Mouse (Mus musculus) hindbrain, embryonic 14.5 days (tissue): ENCODE results near the gene 4930519P11Rik. TPM values are rescaled to one million over a fixed set of nuclear protein-coding genes. Genes with fewer than 3 reads are reported as not detected.
A peak's percentile ranks its signal among the peaks of the same experiment; 100 is the strongest.

ENCODE experiments used
- ATAC-seq: fragments of 200-750 bp; cut with Nextera tagmentation; 2 replicates; pipeline ENCODE4 v1.8.0; 2017; ENCODE audit warnings: moderate number of reproducible peaks, mild to moderate bottlenecking, moderate TSS enrichment, moderate library complexity; ENCODE audit not compliant: low FRiP score
- DNase-seq: peaks from one replicate; pipeline ENCODE4 v3.0.0-alpha.2; 2015; ENCODE audit warnings: low spot score
- H3K27ac ChIP-seq: fragments of 300-500 bp; sonication (generic); 2 replicates; pipeline ENCODE4 v1.5.1; 2014; ENCODE audit warnings: mild to moderate bottlenecking, moderate library complexity
- H3K27me3 ChIP-seq: fragments of 300-500 bp; sonication (generic); 2 replicates; pipeline ENCODE4 v1.6.1; 2014; ENCODE audit warnings: mild to moderate bottlenecking, low read length, mixed read lengths; ENCODE audit not compliant: control insufficient read depth, insufficient read depth
- H3K36me3 ChIP-seq: fragments of 300-500 bp; sonication (generic); replicated peaks from 2 replicates; pipeline ENCODE4 v1.6.1; 2014; ENCODE audit not compliant: control insufficient read depth, insufficient read depth
- H3K4me1 ChIP-seq: fragments of 300-500 bp; sonication (generic); replicated peaks from 2 replicates; pipeline ENCODE4 v1.6.1; 2014; ENCODE audit warnings: antibody characterized with exemption, low read length, mixed read lengths; ENCODE audit not compliant: control insufficient read depth, insufficient read depth
- H3K4me2 ChIP-seq: fragments of 300-500 bp; sonication (generic); replicated peaks from 2 replicates; pipeline ENCODE4 v1.6.1; 2014; ENCODE audit warnings: mild to moderate bottlenecking, moderate library complexity
- H3K4me3 ChIP-seq: fragments of 300-500 bp; sonication (generic); replicated peaks from 2 replicates; pipeline ENCODE4 v1.5.1; 2014; ENCODE audit warnings: mild to moderate bottlenecking, low read length
- H3K9ac ChIP-seq: fragments of 300-500 bp; sonication (generic); 2 replicates; pipeline ENCODE4 v1.6.1; 2014
- H3K9me3 ChIP-seq: fragments of 300-500 bp; sonication (generic); 2 replicates; pipeline ENCODE4 v1.6.1; 2016; ENCODE audit warnings: low read length; ENCODE audit not compliant: control insufficient read depth
- WGBS: fragments of 180-500 bp; shearing (Covaris S2); extraction: QIAGEN DNeasy Blood & Tissue Kit; methylation state at CpG from one replicate; pipeline ENCODE4 v1.1.7; 2014; 5-methylcytosine and 5-hydroxymethylcytosine counted together
- polyA plus RNA-seq: library from polyadenylated mRNA; unstranded; fragments of >200 nt; fragmentation: Nextera tagmentation; extraction: Ambion mirVana; gene quantifications from 2 replicates; pipeline ENCODE4 v1.2.1, GENCODE M21; 2014

Gene 4930519P11Rik
- polyA plus RNA-seq, 1 experiment from 2014 or later: 0.59 TPM

DNA sequence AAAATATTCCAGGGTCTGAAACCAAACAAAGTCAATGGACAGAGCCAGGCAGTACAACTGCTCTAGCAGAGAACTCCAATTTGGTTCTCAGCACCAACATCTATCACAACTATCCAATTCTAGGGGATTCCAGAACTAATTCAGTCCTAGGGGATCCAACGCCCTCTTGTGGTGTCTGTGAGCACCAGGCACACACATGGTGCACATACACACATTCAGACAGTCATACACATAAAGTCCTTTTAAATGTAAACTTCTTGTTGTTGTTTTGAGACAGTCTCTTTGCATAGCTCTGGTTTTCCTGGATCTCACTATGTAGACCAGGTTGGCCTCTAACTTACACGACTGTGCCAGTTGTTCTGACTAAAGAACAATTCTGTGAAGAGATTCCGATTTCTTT is 37.2 kb upstream of the 4930519P11Rik start:
- no peaks in the 10 kb centered on the region for H3K4me1 ChIP-seq
- H3K9me3 ChIP-seq: no peaks in the 10 kb centered on the region
- H3K27me3 ChIP-seq: no peaks in the 10 kb centered on the region
- DNase-seq: no peak
- no peak overlapping the region for H3K27ac ChIP-seq
- H3K4me3 ChIP-seq: no peak overlapping the region
- no peak overlapping the region for H3K4me2 ChIP-seq
- ATAC-seq: no peak
- no peak overlapping the region for H3K9ac ChIP-seq
- 79% methylated on average over 3 of the region's 3 CpGs for WGBS
- peaks cover 10% of the 10 kb centered on the region for H3K36me3 ChIP-seq

DNA sequence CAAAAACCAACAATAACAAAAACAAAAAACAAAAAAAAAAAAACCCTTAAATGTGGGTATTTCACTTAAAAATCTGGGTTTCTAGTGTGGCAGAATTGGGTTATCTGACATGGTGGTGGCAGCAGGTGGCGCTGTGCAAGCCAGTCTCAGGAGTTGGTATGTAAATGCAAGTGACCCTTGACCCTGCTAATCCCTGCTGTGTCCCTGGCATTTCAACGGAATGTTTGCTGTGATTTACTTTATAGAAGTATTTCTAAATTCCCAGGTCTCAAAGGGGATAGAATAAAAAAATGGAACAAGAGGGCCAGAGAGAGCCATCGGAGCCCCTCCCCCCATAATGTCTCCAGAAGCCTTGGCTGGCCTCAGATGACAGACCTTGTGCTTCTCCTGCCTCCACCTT is 34.8 kb upstream of the 4930519P11Rik start:
- ATAC-seq: no peak
- no peaks in the 10 kb centered on the region for H3K9me3 ChIP-seq

GRCm38 (mm10) chr2:154646634-154647033 is 33.4 kb upstream of the 4930519P11Rik start:
- ATAC-seq (no peak), DNase-seq (no peak)
- H3K4me1 ChIP-seq: no peaks in the 10 kb centered on the region
- no peaks in the 10 kb centered on the region for H3K9me3 ChIP-seq
- peaks cover 37% of the 10 kb centered on the region for H3K36me3 ChIP-seq
- H3K9ac ChIP-seq: no peak overlapping the region
- H3K27me3 ChIP-seq: no peaks in the 10 kb centered on the region
- H3K4me2 ChIP-seq: no peak overlapping the region
- H3K4me3 ChIP-seq: no peak overlapping the region
- 87% methylated on average over 5 of the region's 5 CpGs for WGBS
- H3K27ac ChIP-seq: no peak overlapping the region

More for the DNA sequence above, 34.8 kb upstream of the 4930519P11Rik start:
- no peak overlapping the region for H3K4me2 ChIP-seq
- H3K9ac ChIP-seq: no peak overlapping the region
- no peaks in the 10 kb centered on the region for H3K4me1 ChIP-seq
- DNase-seq: peak; percentile 46
- peaks cover 32% of the 10 kb centered on the region for H3K36me3 ChIP-seq
- no peaks in the 10 kb centered on the region for H3K27me3 ChIP-seq
- H3K4me3 ChIP-seq: no peak overlapping the region
- no peak overlapping the region for H3K27ac ChIP-seq
- WGBS: 25% methylated on average over 3 of the region's 3 CpGs

DNA sequence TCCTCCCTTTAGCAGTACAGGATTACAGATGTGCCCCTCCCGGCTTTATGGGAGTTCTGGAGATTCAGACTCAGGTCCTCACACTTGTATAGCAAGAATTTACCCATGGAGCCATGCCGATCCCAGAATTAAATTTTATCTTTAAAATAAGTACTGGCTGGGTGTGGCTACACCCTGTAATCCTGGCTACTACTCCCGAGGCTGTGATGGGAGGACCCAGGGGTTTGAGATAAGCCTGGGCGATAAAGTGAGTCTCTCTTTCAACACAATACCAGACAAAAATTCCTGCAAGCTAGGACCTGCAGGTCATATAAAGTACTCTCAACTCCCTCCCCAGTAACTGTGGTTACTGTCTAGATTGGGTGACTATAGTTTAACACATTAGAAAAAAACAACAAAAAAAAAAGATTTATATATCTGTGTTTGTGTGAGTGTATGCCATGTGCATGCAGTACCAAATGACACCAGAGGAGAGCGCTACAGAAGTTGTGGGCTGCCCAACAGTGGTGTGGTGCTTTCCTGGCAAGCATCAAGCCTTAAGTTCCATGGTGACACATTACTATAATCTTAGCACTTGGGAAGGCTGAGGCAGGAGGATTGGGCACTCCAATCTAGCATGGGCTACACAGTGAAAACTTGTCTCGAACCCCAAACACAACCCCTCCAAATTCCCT is 29.6 kb upstream of the 4930519P11Rik start:
- ATAC-seq (no peak), DNase-seq (no peak)
- WGBS: 86% methylated on average over 6 of the region's 6 CpGs

DNA sequence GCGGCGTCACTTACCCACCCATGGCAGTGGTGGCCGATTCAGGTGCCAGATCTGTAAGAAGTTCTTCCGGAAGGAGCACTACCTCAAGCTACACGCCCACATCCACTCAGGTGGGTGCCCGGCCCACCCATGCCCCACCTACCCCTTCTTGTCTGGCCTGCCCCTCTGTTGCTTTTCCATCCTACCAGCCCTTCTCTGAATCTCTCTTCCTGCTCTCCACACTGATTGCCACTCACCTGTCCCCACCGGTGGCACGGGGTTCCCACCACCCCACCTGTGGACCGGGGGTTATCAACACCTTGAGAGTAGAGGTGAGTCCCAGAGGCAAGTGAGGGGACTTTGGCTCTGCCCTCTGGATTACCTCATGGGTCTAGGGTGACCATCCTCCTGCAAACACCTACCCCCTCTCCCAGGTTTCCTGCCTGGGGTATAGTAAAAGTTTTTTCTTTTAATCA is 28.8 kb upstream of the 4930519P11Rik start:
- no peak for ATAC-seq
- Histone ChIP-seq H3K9ac (no peak overlapping the region), H3K27me3 (no peaks in the 10 kb centered on the region), H3K4me3 (no peak overlapping the region), H3K36me3 (peaks cover 70% of the 10 kb centered on the region), H3K4me1 (no peaks in the 10 kb centered on the region), H3K27ac (no peak overlapping the region), H3K9me3 (peaks cover 5% of the 10 kb centered on the region; the same call in 1 of the 2 replicates), H3K4me2 (no peak overlapping the region)
- DNase-seq: no peak
- 97% methylated on average over 9 of the region's 9 CpGs for WGBS

More for the DNA sequence above, 29.6 kb upstream of the 4930519P11Rik start:
- no peaks in the 10 kb centered on the region for H3K27me3 ChIP-seq
- peaks cover 62% of the 10 kb centered on the region for H3K36me3 ChIP-seq
- no peaks in the 10 kb centered on the region for H3K4me1 ChIP-seq
- H3K9ac ChIP-seq: no peak overlapping the region
- no peak overlapping the region for H3K4me2 ChIP-seq
- H3K4me3 ChIP-seq: no peak overlapping the region
- H3K9me3 ChIP-seq: peaks cover 5% of the 10 kb centered on the region; the same call in 1 of the 2 replicates
- no peak overlapping the region for H3K27ac ChIP-seq

GRCm38 (mm10) chr2:154641176-154641575 is 27.9 kb upstream of the 4930519P11Rik start:
- Histone ChIP-seq H3K36me3 (peaks cover 69% of the 10 kb centered on the region), H3K4me3 (no peak overlapping the region), H3K27ac (no peak overlapping the region), H3K27me3 (no peaks in the 10 kb centered on the region), H3K9ac (no peak overlapping the region), H3K9me3 (peaks cover 5% of the 10 kb centered on the region; the same call in 1 of the 2 replicates), H3K4me2 (no peak overlapping the region), H3K4me1 (no peaks in the 10 kb centered on the region)
- 87% methylated on average over 8 of the region's 8 CpGs for WGBS
- DNase-seq (no peak), ATAC-seq (no peak)

- Histone ChIP-seq H3K9me3 (peaks cover 5% of the 10 kb centered on the region; the same call in 1 of the 2 replicates), H3K4me3 (no peak overlapping the region), H3K27ac (no peak overlapping the region), H3K4me2 (no peak overlapping the region), H3K9ac (no peak overlapping the region), H3K27me3 (no peaks in the 10 kb centered on the region), H3K4me1 (no peaks in the 10 kb centered on the region), H3K36me3 (peaks cover 71% of the 10 kb centered on the region)
- WGBS: 92% methylated on average over 4 of the region's 4 CpGs
- DNase-seq (no peak), ATAC-seq (no peak)
These were observed 25.9 kb upstream of the 4930519P11Rik start for GRCm38 (mm10) chr2:154639115-154639514.

GRCm38 (mm10) chr2:154638521-154638920 is 25.3 kb upstream of the 4930519P11Rik start:
- peaks cover 69% of the 10 kb centered on the region for H3K36me3 ChIP-seq
- 97% methylated on average over 3 of the region's 3 CpGs for WGBS
- no peak for DNase-seq
- no peak overlapping the region for H3K4me2 ChIP-seq
- H3K9me3 ChIP-seq: peaks cover 5% of the 10 kb centered on the region; the same call in 1 of the 2 replicates
- no peak overlapping the region for H3K27ac ChIP-seq
- no peak overlapping the region for H3K9ac ChIP-seq
- ATAC-seq: no peak
- H3K27me3 ChIP-seq: no peaks in the 10 kb centered on the region
- H3K4me3 ChIP-seq: no peak overlapping the region
- no peaks in the 10 kb centered on the region for H3K4me1 ChIP-seq

DNA sequence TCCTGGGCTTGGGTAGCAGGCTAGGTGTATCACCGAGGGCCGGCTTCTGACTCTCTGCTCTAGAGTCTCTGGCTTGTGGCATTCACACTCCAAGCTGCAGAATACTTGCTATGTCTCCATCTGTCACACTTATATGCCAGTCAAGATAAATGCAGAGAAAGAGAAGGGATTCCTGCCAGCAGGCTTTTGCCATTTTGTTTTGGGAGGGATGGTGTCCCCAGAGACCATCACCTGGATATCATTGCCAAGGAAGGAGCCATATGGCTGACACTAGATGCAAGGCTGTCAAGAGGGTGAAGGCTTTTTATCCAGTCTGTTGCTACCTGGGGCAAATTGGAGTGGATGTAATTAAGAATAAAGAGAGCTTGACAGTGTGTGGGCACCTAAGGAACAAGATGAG is 22.6 kb upstream of the 4930519P11Rik start:
- DNase-seq (no peak), ATAC-seq (no peak)
- no peaks in the 10 kb centered on the region for H3K27me3 ChIP-seq
- no peak overlapping the region for H3K27ac ChIP-seq
- peaks cover 72% of the 10 kb centered on the region for H3K36me3 ChIP-seq
- H3K9ac ChIP-seq: no peak overlapping the region
- H3K4me1 ChIP-seq: no peaks in the 10 kb centered on the region
- H3K4me3 ChIP-seq: no peak overlapping the region
- peaks cover 5% of the 10 kb centered on the region; the same call in 1 of the 2 replicates for H3K9me3 ChIP-seq
- 98% methylated on average over 2 of the region's 2 CpGs for WGBS
- H3K4me2 ChIP-seq: no peak overlapping the region
